Mouse (Mus musculus): ENCODE data around the gene Cryab. TPM values are rescaled to one million over a fixed set of nuclear protein-coding genes. Genes with fewer than 3 reads are reported as not detected.

Gene Cryab
- polyA plus RNA-seq, 1 experiment from 2014 or later = 0.95 TPM

- 12% methylated on average over 4 of the region's 4 CpGs for WGBS (ENCODE audit: missing documents)
- H3K4me3 ChIP-seq (ENCODE audit: inconsistent target) = no peak overlapping the region
- no peak overlapping the region for H3K27ac ChIP-seq
- H3K79me2 ChIP-seq (ENCODE audit: inconsistent target) = no peaks in the 10 kb centered on the region
- H3K36me3 ChIP-seq (ENCODE audit: inconsistent target) = no peaks in the 10 kb centered on the region
These were observed 21.5 kb upstream of the Cryab start for GRCm38 (mm10) chr9:50729600-50729999.

DNA sequence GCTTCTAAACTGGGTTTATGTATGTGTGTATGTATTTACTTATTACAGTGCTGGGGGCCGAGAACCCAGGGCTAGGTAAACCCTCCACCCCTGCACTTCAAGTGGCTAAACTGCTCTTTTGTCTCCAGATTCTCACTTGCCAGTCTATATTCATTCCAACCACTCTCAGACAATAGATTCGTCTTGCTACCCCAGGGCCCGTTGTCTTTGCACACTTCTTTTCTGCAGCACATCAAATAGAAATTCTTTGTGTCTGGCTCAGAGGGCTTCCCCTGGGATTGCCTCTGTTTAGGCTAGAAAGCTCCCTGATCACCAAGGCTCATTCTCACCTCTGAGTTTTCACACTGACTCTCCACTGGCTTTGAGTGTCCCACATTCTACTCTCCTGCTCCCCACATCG, 18.6 kb upstream of the Cryab start:
- H3K36me3 ChIP-seq (ENCODE audit: inconsistent target) = no peaks in the 10 kb centered on the region
- H3K27ac ChIP-seq = no peak overlapping the region
- H3K4me3 ChIP-seq (ENCODE audit: inconsistent target) = no peak overlapping the region
- WGBS (ENCODE audit: missing documents) = 81% methylated on average over 4 of the region's 4 CpGs
- no peaks in the 10 kb centered on the region for H3K79me2 ChIP-seq (ENCODE audit: inconsistent target)

GRCm38 (mm10) chr9:50734989-50735388, 16.1 kb upstream of the Cryab start:
- Histone ChIP-seq H3K27ac (no peak overlapping the region), H3K36me3 (ENCODE audit: inconsistent target) (no peaks in the 10 kb centered on the region), H3K4me3 (ENCODE audit: inconsistent target) (no peak overlapping the region), H3K79me2 (ENCODE audit: inconsistent target) (no peaks in the 10 kb centered on the region)
- 8% methylated on average over 9 of the region's 9 CpGs for WGBS (ENCODE audit: missing documents)

DNA sequence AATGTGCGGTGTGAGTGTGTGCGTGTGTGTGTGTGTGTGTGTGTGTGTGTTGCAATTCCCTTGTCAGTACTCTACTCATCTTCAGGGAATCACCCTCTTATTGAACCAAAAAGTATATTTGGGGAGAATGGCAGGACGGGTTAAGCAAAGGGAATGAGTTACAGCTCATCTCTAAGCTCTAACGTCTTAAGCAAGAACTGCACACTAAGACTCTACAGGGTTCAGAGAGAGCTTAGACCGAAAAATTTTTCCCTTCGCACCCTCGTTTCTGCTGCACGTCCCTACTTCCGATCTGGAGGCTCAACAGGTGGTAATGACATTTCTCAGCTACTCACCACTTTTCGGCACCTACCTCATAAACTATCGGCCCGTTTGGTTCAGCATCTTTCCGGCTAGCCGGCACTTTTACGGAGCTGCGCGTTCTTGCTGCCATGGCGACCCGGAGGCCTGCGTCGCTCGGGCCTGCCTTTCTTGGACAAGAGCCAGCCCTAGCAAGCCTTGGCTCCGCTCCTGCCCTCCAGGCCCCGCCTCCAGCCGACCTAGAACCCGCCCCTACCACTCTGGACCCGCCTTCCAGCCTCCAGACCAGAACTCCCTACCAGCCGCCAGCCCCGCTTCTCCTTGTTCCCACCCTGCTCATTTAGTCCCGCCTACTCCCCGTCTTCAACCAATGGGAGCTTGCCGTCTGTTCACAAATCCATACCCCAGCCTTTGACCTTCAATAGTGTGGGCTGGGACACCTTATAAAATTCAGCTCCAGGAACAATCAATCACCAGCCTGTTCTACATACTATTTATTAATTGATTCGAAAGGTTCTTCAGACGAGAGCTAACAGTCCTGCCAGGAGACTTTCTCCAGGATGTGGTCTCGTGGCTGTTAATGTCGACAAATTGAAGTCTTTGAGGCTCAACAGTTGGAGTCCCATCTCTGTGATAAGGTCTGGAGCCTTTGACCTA, 11.9 kb upstream of the Cryab start, which contains the start of gene Dixdc1:
TSS of gene Dixdc1 (minus strand) at position 604 of the 957 bp plus-strand sequence.
- Histone ChIP-seq H3K79me2 (ENCODE audit: inconsistent target) (no peaks in the 10 kb centered on the region), H3K27ac (no peak within 1 kb of the TSS), H3K4me3 (ENCODE audit: inconsistent target) (no peak within 1 kb of the TSS), H3K36me3 (ENCODE audit: inconsistent target) (no peaks in the 10 kb centered on the region)
- WGBS (ENCODE audit: missing documents) = 10% methylated on average over 35 of the region's 36 CpGs

- WGBS (ENCODE audit: missing documents) = 95% methylated on average over 14 of the region's 14 CpGs
These were observed 10.0 kb upstream of the Cryab start for GRCm38 (mm10) chr9:50740867-50741784.

DNA sequence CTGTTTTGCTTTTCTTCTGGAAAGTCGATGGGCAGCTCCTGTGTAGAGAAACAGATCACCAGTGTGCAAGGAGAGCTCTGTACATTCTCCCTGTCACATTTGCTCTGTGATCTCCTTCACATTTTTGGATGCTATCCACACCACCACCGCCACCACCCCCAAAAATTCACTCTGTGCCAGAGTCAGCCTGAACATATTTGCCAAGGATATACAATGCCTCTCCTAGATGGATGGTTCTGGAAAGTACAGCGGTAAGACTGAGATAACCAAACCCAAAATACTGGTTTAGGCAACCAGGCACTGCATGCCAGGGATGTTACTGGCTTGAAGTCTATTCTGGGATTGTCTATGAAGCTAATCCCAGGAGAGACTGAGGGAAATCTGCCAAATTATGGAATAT, 8.9 kb upstream of the Cryab start:
- WGBS (ENCODE audit: missing documents) = 95% methylated on average over 3 of the region's 3 CpGs
- H3K36me3 ChIP-seq (ENCODE audit: inconsistent target) = no peaks in the 10 kb centered on the region
- no peak overlapping the region for H3K4me3 ChIP-seq (ENCODE audit: inconsistent target)
- no peaks in the 10 kb centered on the region for H3K79me2 ChIP-seq (ENCODE audit: inconsistent target)
- no peak overlapping the region for H3K27ac ChIP-seq

More at GRCm38 (mm10) chr9:50740867-50741784, 10.0 kb upstream of the Cryab start:
- H3K4me3 ChIP-seq (ENCODE audit: inconsistent target) = no peak overlapping the region
- H3K27ac ChIP-seq = no peak overlapping the region
- H3K36me3 ChIP-seq (ENCODE audit: inconsistent target) = no peaks in the 10 kb centered on the region
- H3K79me2 ChIP-seq (ENCODE audit: inconsistent target) = no peaks in the 10 kb centered on the region

- no peaks in the 10 kb centered on the region for H3K79me2 ChIP-seq (ENCODE audit: inconsistent target)
- no peak overlapping the region for H3K27ac ChIP-seq
- H3K36me3 ChIP-seq (ENCODE audit: inconsistent target) = no peaks in the 10 kb centered on the region
- H3K4me3 ChIP-seq (ENCODE audit: inconsistent target) = no peak overlapping the region
- WGBS (ENCODE audit: missing documents) = 52% methylated on average over 2 of the region's 2 CpGs
These were observed 8.4 kb upstream of the Cryab start for GRCm38 (mm10) chr9:50742744-50743143.

DNA sequence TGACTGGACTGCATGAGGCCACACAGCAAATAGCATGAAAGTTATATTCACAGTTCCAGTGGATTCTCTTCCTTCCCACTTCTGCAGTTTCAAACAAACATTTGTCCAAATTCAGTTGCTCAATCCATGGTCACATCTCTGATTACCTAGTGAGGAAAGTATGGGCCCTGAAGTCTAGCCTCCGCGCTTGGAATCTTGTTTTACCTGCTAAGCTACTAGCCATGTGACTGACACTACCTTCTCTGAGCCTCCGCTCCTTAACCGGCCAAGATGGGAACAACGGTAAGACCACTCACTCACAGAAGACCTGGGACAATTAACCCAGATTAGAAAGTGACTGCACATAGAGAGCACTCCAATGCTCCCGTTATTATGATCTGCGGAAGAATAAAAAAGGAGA, 5.3 kb upstream of the Cryab start:
- H3K27ac ChIP-seq = no peak overlapping the region

GRCm38 (mm10) chr9:50746214-50746677, 4.9 kb upstream of the Cryab start, which contains the start of gene 2310030G06Rik:
2310030G06Rik (minus strand) TSS chr9:50746536.
- 18% methylated on average over 19 of the region's 19 CpGs for WGBS (ENCODE audit: missing documents)
- Histone ChIP-seq H3K4me3 (ENCODE audit: inconsistent target) (no peak within 1 kb of the TSS), H3K79me2 (ENCODE audit: inconsistent target) (no peaks in the 10 kb centered on the region), H3K27ac (no peak within 1 kb of the TSS), H3K36me3 (ENCODE audit: inconsistent target) (no peaks in the 10 kb centered on the region)

More for the DNA sequence above, 5.3 kb upstream of the Cryab start:
- Histone ChIP-seq H3K4me3 (ENCODE audit: inconsistent target) (no peak overlapping the region), H3K79me2 (ENCODE audit: inconsistent target) (no peaks in the 10 kb centered on the region), H3K36me3 (ENCODE audit: inconsistent target) (no peaks in the 10 kb centered on the region)
- WGBS (ENCODE audit: missing documents) = 60% methylated on average over 7 of the region's 7 CpGs

DNA sequence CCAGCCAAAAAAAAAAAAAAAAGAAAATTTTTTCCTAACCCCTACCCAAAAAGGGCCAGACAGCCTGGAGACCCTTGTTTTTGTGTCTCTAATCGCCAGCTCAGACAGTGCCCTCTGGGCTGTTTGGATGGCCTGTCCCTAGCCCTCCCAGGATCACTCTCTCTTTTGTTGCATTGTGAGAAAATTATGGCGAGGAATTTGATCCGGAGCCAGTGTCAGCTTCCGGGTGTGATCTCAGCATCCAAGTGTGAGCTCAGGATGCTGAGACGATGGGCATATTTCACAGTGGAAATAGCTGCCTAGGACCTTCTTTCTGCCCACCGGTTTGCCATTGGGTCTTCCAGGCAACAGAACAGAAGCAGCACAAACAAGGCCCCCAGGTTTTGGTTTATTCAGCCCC, 419 bp upstream of the Cryab start:
- 95% methylated on average over 6 of the region's 6 CpGs for whole genome bisulfite sequencing (ENCODE audit: missing documents)
- no peaks in the 10 kb centered on the region for H3K36me3 ChIP-seq (ENCODE audit: inconsistent target)

DNA sequence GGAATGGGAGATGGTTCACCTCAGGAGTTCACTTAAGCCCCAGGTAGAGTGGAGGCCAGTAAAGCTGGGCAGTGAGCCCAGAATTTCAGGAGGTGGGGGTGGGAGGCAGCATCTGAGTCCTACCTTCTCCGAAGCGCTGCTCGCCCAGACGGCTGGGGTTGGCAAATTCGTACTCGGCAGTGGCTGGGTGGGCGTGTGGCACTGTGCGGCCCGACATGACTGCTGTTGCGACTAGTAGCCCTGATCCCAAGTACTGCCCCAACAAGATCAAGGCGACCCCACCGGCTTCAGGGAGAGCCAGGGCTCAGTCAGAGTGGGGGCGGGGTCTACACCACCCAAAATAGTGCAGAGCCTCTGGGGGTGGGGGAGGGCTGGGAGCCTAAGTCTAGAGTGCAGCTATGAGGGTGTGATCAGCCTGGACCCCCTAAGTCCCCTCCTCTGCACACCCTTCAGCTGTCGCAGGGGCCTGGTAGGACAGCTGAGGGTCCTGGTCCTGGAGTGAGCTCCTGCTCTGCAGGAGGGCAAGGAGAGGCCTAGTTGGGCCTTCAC, 1.0 kb downstream of the Cryab start, which contains the start of gene Hspb2:
TSS of gene Hspb2 (minus strand) at position 301 of the 549 bp plus-strand sequence.
- H3K4me3 ChIP-seq (ENCODE audit: inconsistent target) = no peak within 1 kb of the TSS

More for the DNA sequence above, 419 bp upstream of the Cryab start:
- no peak overlapping the region for H3K4me3 ChIP-seq (ENCODE audit: inconsistent target)
- H3K27ac ChIP-seq = no peak overlapping the region
- no peaks in the 10 kb centered on the region for H3K79me2 ChIP-seq (ENCODE audit: inconsistent target)

DNA sequence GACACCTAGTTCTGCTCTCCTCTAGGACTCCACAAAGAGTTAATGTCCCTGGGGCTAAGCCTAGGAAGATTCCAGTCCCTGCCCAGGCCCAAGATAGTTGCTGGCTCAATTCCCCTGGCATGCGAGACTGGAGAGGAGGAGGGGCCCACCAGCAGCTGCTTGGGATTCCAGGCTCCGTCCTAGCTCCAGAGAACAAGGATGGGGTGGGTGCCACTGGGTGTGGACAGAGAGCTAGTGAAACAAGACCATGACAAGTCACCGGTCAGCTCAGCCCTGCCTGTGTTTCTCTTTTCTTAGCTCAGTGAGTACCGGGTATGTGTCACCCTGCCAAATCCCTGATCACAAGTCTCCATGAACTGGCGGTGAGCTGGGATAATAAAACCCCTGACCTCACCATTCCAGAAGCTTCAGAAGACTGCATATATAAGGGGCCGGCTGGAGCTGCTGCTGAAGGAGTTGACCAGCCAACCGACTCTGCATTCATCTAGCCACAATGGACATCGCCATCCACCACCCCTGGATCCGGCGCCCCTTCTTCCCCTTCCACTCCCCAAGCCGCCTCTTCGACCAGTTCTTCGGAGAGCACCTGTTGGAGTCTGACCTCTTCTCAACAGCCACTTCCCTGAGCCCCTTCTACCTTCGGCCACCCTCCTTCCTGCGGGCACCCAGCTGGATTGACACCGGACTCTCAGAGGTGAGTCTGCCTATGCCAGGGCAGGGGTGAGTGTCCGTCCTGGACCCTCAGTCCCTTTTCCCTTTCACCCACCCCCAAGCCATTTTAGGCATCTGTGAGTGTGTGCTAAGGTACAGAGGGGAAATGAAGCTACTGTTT, 1.9 kb downstream of the Cryab start:
- WGBS (ENCODE audit: missing documents) = 91% methylated on average over 17 of the region's 17 CpGs
- Histone ChIP-seq H3K79me2 (ENCODE audit: inconsistent target) (no peaks in the 10 kb centered on the region), H3K4me3 (ENCODE audit: inconsistent target) (no peak overlapping the region), H3K27ac (no peak overlapping the region), H3K36me3 (ENCODE audit: inconsistent target) (no peaks in the 10 kb centered on the region)

More for the DNA sequence above, 1.0 kb downstream of the Cryab start, which contains the start of gene Hspb2:
- WGBS (ENCODE audit: missing documents) = 91% methylated on average over 14 of the region's 14 CpGs
- H3K27ac ChIP-seq = no peak within 1 kb of the TSS
- no peaks in the 10 kb centered on the region for H3K79me2 ChIP-seq (ENCODE audit: inconsistent target)
- no peaks in the 10 kb centered on the region for H3K36me3 ChIP-seq (ENCODE audit: inconsistent target)

DNA sequence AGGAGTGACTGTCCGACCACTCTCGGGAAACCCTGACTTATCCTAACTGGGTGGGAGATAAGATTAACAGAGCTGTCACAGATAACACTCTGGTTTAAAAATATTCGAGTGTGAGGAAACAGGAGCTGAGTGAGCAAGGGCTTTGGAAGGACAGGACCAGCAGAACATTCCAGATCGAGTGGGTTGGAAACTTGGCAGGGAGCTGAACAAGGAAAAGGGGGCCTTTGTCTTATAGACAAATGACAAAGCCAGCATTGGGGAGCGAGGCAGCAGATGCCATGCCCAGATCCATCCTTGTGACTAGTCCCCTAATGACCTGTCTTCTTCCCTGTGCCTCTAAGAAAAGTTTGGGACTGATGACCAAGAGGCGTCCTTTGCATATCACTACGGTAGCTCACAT, 2.8 kb downstream of the Cryab start:
- no peaks in the 10 kb centered on the region for H3K36me3 ChIP-seq (ENCODE audit: inconsistent target)
- no peaks in the 10 kb centered on the region for H3K79me2 ChIP-seq (ENCODE audit: inconsistent target)
- H3K27ac ChIP-seq = no peak overlapping the region
- WGBS (ENCODE audit: missing documents) = 73% methylated on average over 7 of the region's 7 CpGs
- no peak overlapping the region for H3K4me3 ChIP-seq (ENCODE audit: inconsistent target)

Measured in macrophage (primary cell).